Mouse (Mus musculus): ENCODE results near the gene Prkg1. TPM values are rescaled to one million over a fixed set of nuclear protein-coding genes. Genes with fewer than 3 reads are reported as not detected.

The Prkg1 gene
- polyA plus RNA-seq, 1 experiment from 2014 or later: 6.0 TPM

DNA sequence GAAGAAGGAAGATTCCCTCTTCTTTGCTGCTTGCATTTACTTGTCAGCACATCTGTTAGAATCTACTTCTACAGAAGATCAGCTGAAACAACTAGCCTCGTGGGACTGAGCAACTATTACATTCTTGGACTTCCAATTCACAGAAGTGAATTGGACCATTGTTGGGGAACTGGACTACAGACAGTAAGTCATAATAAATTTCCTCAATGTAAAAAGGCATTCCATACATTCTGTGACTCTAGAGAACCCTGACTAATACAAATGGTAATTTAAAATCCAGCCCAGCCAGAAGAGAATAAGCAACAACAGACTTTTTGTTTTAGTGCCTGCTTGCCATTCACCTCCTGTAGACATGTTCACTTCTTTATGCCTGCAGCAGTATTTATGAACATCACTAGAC, 996.5 kb downstream of the Prkg1 start:
- no peak overlapping the region for H3K9ac ChIP-seq
- H3K36me3 ChIP-seq (ENCODE audit: insufficient read depth): no peaks in the 10 kb centered on the region
- H3K27ac ChIP-seq (ENCODE audit: low read depth): no peak overlapping the region
- no peak overlapping the region for H3K4me3 ChIP-seq (ENCODE audit: low read depth, low read length)
- TF ChIP-seq CTCF (IDR thresholded peaks at IDR 0.05; ENCODE audit: low read depth): no peak
- H3K27me3 ChIP-seq (ENCODE audit: insufficient read depth, low read length): no peaks in the 10 kb centered on the region
- WGBS: 34% methylated on average over 1 of the region's 1 CpGs
- no peak for DNase-seq
- ATAC-seq (ENCODE audit: insufficient read depth): no peak
- no peaks in the 10 kb centered on the region for H3K4me1 ChIP-seq (ENCODE audit: insufficient read depth)
- H3K4me2 ChIP-seq: no peak overlapping the region
- no peaks in the 10 kb centered on the region for H3K9me3 ChIP-seq (ENCODE audit: low read depth, low read length)

DNA sequence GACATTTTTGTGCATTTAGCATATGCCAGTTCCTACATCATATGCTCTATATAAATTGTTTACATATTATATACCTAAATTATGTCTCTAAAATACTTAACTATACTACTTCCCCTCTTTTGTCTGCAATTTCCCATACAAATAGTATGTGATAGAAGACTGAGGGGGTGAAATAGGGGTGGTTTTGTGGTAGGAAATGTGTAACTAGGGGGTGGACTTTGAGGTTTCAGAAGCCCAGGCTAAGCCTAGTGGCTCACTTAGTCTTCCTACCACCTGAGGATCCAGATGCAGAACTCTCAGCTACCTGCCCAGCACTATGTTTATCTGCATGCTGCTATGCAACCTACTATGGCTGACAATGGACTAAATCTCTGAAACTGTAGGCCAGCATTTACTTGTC, 1020.4 kb downstream of the Prkg1 start:
- TF ChIP-seq CTCF (IDR thresholded peaks at IDR 0.05; ENCODE audit: low read depth): no peak
- Histone ChIP-seq H3K27ac (ENCODE audit: low read depth) (no peak overlapping the region), H3K9ac (no peak overlapping the region), H3K4me1 (ENCODE audit: insufficient read depth) (no peaks in the 10 kb centered on the region), H3K36me3 (ENCODE audit: insufficient read depth) (no peaks in the 10 kb centered on the region), H3K4me2 (no peak overlapping the region), H3K27me3 (ENCODE audit: insufficient read depth, low read length) (no peaks in the 10 kb centered on the region), H3K4me3 (ENCODE audit: low read depth, low read length) (no peak overlapping the region), H3K9me3 (ENCODE audit: low read depth, low read length) (no peaks in the 10 kb centered on the region)
- ATAC-seq (ENCODE audit: insufficient read depth): no peak
- DNase-seq: no peak

DNA sequence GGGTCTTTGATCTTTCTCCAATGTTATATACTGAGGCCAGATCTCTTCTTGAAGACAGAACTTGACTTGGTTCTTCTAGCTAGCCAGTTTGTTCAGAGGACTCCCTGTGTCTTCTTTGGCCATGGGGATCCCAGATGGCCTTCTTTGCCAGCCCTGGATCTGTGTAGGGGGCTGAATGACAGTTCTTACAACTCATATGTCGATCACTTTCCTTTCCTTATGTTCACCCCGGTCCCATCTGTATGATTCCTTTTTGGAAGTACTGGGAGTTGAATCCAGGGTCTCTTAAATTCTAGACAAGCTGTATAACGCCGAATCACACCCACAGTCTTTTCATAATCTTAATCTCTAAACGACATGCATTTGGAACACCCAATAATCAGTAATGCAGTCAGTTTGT, 1065.7 kb downstream of the Prkg1 start:
- no peak overlapping the region for H3K27ac ChIP-seq (ENCODE audit: low read depth)
- H3K9me3 ChIP-seq (ENCODE audit: low read depth, low read length): no peaks in the 10 kb centered on the region
- H3K27me3 ChIP-seq (ENCODE audit: insufficient read depth, low read length): no peaks in the 10 kb centered on the region
- no peak for TF ChIP-seq CTCF (IDR thresholded peaks at IDR 0.05; ENCODE audit: low read depth)
- ATAC-seq (ENCODE audit: insufficient read depth): no peak
- no peak overlapping the region for H3K4me2 ChIP-seq
- H3K4me1 ChIP-seq (ENCODE audit: insufficient read depth): no peaks in the 10 kb centered on the region
- no peak overlapping the region for H3K4me3 ChIP-seq (ENCODE audit: low read depth, low read length)
- H3K36me3 ChIP-seq (ENCODE audit: insufficient read depth): no peaks in the 10 kb centered on the region
- no peak overlapping the region for H3K9ac ChIP-seq
- 84% methylated on average over 5 of the region's 5 CpGs for WGBS
- no peak for DNase-seq

DNA sequence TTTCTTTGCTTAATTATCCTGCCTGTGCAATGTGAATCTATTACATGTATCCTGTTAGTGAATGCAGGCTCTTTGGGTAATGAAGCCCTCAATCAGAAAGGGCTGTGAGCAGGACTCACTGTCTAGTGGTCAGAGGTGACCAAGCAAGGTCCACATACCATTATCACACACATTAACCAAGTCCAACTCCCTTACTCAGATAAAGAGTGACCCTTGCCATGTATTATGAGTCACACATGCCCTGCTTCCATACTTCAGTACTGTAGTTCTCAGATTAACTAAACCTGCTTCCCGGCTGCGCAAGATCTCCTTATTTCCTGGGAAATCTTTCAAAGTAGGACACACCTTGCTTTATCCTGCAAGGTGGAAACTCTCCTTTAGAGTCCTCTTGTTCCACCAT, 1073.6 kb downstream of the Prkg1 start:
- Histone ChIP-seq H3K9me3 (ENCODE audit: low read depth, low read length) (no peaks in the 10 kb centered on the region), H3K27ac (ENCODE audit: low read depth) (no peak overlapping the region)
- 83% methylated on average over 2 of the region's 2 CpGs for WGBS

GRCm38 (mm10) chr19:30690691-30691090, 1074.1 kb downstream of the Prkg1 start:
- H3K4me1 ChIP-seq (ENCODE audit: insufficient read depth): no peaks in the 10 kb centered on the region
- DNase-seq (no peak), ATAC-seq (ENCODE audit: insufficient read depth) (no peak)
- H3K36me3 ChIP-seq (ENCODE audit: insufficient read depth): no peaks in the 10 kb centered on the region
- no peak overlapping the region for H3K4me3 ChIP-seq (ENCODE audit: low read depth, low read length)
- no peak overlapping the region for H3K4me2 ChIP-seq
- H3K27me3 ChIP-seq (ENCODE audit: insufficient read depth, low read length): no peaks in the 10 kb centered on the region
- H3K27ac ChIP-seq (ENCODE audit: low read depth): no peak overlapping the region
- TF ChIP-seq CTCF (IDR thresholded peaks at IDR 0.05; ENCODE audit: low read depth): no peak
- H3K9ac ChIP-seq: no peak overlapping the region
- 68% methylated on average over 6 of the region's 6 CpGs for WGBS
- H3K9me3 ChIP-seq (ENCODE audit: low read depth, low read length): no peaks in the 10 kb centered on the region

More for the DNA sequence above, 1073.6 kb downstream of the Prkg1 start:
- H3K27me3 ChIP-seq (ENCODE audit: insufficient read depth, low read length): no peaks in the 10 kb centered on the region
- no peak for ATAC-seq (ENCODE audit: insufficient read depth)
- H3K9ac ChIP-seq: no peak overlapping the region
- no peak for DNase-seq
- no peaks in the 10 kb centered on the region for H3K36me3 ChIP-seq (ENCODE audit: insufficient read depth)
- no peaks in the 10 kb centered on the region for H3K4me1 ChIP-seq (ENCODE audit: insufficient read depth)
- no peak for TF ChIP-seq CTCF (IDR thresholded peaks at IDR 0.05; ENCODE audit: low read depth)
- H3K4me2 ChIP-seq: no peak overlapping the region
- H3K4me3 ChIP-seq (ENCODE audit: low read depth, low read length): no peak overlapping the region

DNA sequence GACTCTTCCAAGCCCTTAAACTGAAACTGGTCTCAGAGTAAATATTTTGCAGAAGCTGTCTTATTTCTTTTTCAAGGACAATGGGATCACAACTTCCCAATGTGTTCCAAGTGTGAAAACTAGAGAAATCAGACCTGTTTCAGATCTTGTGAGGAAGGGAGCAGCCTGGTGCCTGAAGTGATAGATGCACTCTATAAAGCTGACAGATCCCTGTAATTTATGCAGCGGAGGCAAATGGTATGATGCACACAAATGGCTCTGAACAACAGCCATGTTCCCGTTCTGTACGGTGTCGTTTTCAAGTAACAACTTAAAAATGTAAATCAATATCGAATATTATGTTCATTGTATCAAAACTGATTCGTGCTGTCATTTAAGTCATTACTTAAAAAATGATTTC, 1076.9 kb downstream of the Prkg1 start:
- DNase-seq: no peak
- no peak overlapping the region for H3K27ac ChIP-seq (ENCODE audit: low read depth)

DNA sequence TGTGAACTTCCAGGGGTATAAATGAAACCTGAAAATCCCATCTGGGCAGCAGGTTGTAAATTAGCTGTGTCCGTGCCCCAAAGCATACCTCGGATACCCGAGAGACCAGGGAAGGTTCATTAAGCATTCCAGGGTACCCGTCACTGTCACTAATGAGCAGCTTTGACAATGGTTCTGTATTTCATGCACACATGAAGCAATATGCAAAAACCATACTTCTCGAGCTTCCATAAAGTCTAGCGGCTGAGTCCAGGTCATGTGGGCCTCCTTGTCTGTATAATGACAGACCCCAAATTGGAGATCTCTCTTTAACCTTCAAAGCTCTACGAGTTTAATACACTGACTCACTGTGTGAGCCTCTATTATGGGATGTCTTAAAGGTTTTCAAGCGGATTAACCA, 1088.5 kb downstream of the Prkg1 start:
- Histone ChIP-seq H3K27me3 (ENCODE audit: insufficient read depth, low read length) (no peaks in the 10 kb centered on the region), H3K9ac (no peak overlapping the region), H3K9me3 (ENCODE audit: low read depth, low read length) (no peaks in the 10 kb centered on the region), H3K4me2 (no peak overlapping the region), H3K27ac (ENCODE audit: low read depth) (no peak overlapping the region), H3K4me1 (ENCODE audit: insufficient read depth) (no peaks in the 10 kb centered on the region), H3K4me3 (ENCODE audit: low read depth, low read length) (no peak overlapping the region), H3K36me3 (ENCODE audit: insufficient read depth) (no peaks in the 10 kb centered on the region)
- no peak for TF ChIP-seq CTCF (IDR thresholded peaks at IDR 0.05; ENCODE audit: low read depth)
- DNase-seq (no peak), ATAC-seq (ENCODE audit: insufficient read depth) (no peak)
- WGBS: 82% methylated on average over 8 of the region's 8 CpGs

More for the DNA sequence above, 1076.9 kb downstream of the Prkg1 start:
- ATAC-seq (ENCODE audit: insufficient read depth): no peak
- Histone ChIP-seq H3K4me2 (no peak overlapping the region), H3K4me3 (ENCODE audit: low read depth, low read length) (no peak overlapping the region), H3K9me3 (ENCODE audit: low read depth, low read length) (no peaks in the 10 kb centered on the region), H3K27me3 (ENCODE audit: insufficient read depth, low read length) (no peaks in the 10 kb centered on the region), H3K4me1 (ENCODE audit: insufficient read depth) (no peaks in the 10 kb centered on the region), H3K36me3 (ENCODE audit: insufficient read depth) (no peaks in the 10 kb centered on the region), H3K9ac (no peak overlapping the region)
- TF ChIP-seq CTCF (IDR thresholded peaks at IDR 0.05; ENCODE audit: low read depth): no peak
- 79% methylated on average over 6 of the region's 6 CpGs for WGBS

- TF ChIP-seq CTCF (IDR thresholded peaks at IDR 0.05; ENCODE audit: low read depth): peak; percentile 82
- no peak overlapping the region for H3K4me3 ChIP-seq (ENCODE audit: low read depth, low read length)
- no peak overlapping the region for H3K4me2 ChIP-seq
- DNase-seq (peak; percentile 87), ATAC-seq (ENCODE audit: insufficient read depth) (no peak)
- no peaks in the 10 kb centered on the region for H3K4me1 ChIP-seq (ENCODE audit: insufficient read depth)
- WGBS: 8% methylated on average over 8 of the region's 8 CpGs
- H3K36me3 ChIP-seq (ENCODE audit: insufficient read depth): no peaks in the 10 kb centered on the region
- no peak overlapping the region for H3K9ac ChIP-seq
- no peak overlapping the region for H3K27ac ChIP-seq (ENCODE audit: low read depth)
- H3K27me3 ChIP-seq (ENCODE audit: insufficient read depth, low read length): no peaks in the 10 kb centered on the region
- no peaks in the 10 kb centered on the region for H3K9me3 ChIP-seq (ENCODE audit: low read depth, low read length)
Measured at GRCm38 (mm10) chr19:30664269-30664668, 1100.6 kb downstream of the Prkg1 start.
